16 mouse cellular contexts compared by ENCODE assay signal in the genomic region with DNA sequence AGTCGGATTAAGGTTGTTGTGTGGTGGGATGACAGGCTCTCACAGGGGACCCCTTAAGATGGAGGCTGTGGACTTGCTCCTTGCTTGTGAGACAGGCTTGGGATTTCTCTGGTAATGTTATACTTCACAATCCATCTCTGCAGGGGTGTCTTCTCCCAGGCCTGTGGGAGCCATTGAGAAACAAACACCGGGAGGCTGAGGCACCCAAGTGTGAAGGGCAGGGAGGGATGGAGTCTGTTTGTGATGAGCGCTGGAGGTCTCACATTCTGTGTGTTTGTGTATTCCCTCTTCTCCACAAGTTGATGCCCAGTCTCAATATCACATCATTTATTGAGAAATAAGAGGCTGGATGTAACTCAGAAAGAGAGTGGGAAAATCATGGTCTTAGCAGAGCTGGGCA.
"Had no signal": no experiment of that assay in that cellular context is flagged by ENCODE, and none has a peak within 500 bp of the region (broad histone marks: within the 10 kb centered on the region; RNA-seq: fewer than 3 reads in every experiment).

No protein-coding gene starts in this region.

- H3K36me3 ChIP-seq: neural tube, embryonic 13.5 days; neural tube, embryonic 15.5 days; stomach, embryonic 15.5 days had no signal

- H3K4me1 ChIP-seq: neural tube, embryonic 13.5 days; stomach, embryonic 15.5 days had no signal

- H3K9ac ChIP-seq: neural tube, embryonic 13.5 days; neural tube, embryonic 15.5 days; stomach, embryonic 15.5 days had no signal

- H3K9me3 ChIP-seq: neural tube, embryonic 13.5 days; neural tube, embryonic 15.5 days; stomach, embryonic 15.5 days had no signal

- H3K27me3 ChIP-seq: neural tube, embryonic 13.5 days; neural tube, embryonic 15.5 days; stomach, embryonic 15.5 days had no signal

- H3K27ac ChIP-seq: neural tube, embryonic 13.5 days; neural tube, embryonic 15.5 days; stomach, embryonic 15.5 days; stomach, postnatal 0 days had no signal

- H3K4me3 ChIP-seq: neural tube, embryonic 13.5 days; neural tube, embryonic 15.5 days; stomach, embryonic 15.5 days had no signal

- DNase-seq: retina, postnatal 1 day; right cerebral cortex, adult 18-20 months; right cerebral cortex, postnatal 14 days; right cerebral cortex, postnatal 25 days; right cerebral cortex, postnatal 4 days; spleen, adult 18-20 months; thymus, adult 18-20 months; thymus, adult 2 months; thymus, postnatal 14 days; thymus, postnatal 25 days; thymus, postnatal 36 days; thymus, postnatal 4 days had no signal

- H3K4me2 ChIP-seq: neural tube, embryonic 13.5 days; neural tube, embryonic 15.5 days; stomach, embryonic 15.5 days had no signal
